Mouse (Mus musculus) heart, adult 2 months (tissue): Measurements from ENCODE around the gene Ankrd11. TPM values are rescaled to one million over a fixed set of nuclear protein-coding genes. Genes with fewer than 3 reads are reported as not detected.

ENCODE experiments used
- DNase-seq, 2 experiments: peaks; one replicate each; pipeline ENCODE4 v3.0.0; 2021
- H3K27ac ChIP-seq: fragments of 200-600 bp; 2 replicates; pipeline ENCODE4 v1.8.1; 2022
- H3K27me3 ChIP-seq: fragments of 200-500 bp; 2 replicates; pipeline ENCODE4 v1.6.1; 2012; ENCODE audit warnings: mild to moderate bottlenecking, low read length, inconsistent platforms, mixed read lengths; ENCODE audit not compliant: control insufficient read depth, insufficient read depth
- H3K36me3 ChIP-seq: fragments of 200-500 bp; 2 replicates; pipeline ENCODE4 v1.6.1; 2012; ENCODE audit warnings: low read length, inconsistent platforms; ENCODE audit not compliant: control insufficient read depth, insufficient read depth
- H3K4me1 ChIP-seq: fragments of 200-500 bp; 2 replicates; pipeline ENCODE4 v1.6.1; 2011; ENCODE audit warnings: low read length; ENCODE audit not compliant: control insufficient read depth, insufficient read depth
- H3K4me3 ChIP-seq: fragments of 200-600 bp; 2 replicates; pipeline ENCODE4 v1.8.1; 2022
- H3K79me2 ChIP-seq: fragments of 200-500 bp; replicated peaks from 2 replicates; pipeline ENCODE4 v1.6.1; 2012; ENCODE audit warnings: mild to moderate bottlenecking, inconsistent platforms, low read length, moderate library complexity, mixed read lengths; ENCODE audit not compliant: control insufficient read depth, insufficient read depth
- H3K9ac ChIP-seq: fragments of 200-500 bp; 2 replicates; pipeline ENCODE4 v1.6.1; 2012; ENCODE audit warnings: low read depth, mild to moderate bottlenecking, control low read depth, inconsistent platforms, low read length, mixed read lengths
- CTCF ChIP-seq: fragments of 200-600 bp; IDR thresholded peaks from 2 replicates; pipeline ENCODE4 v1.8.1; 2022; ENCODE audit warnings: antibody characterized with exemption, mild to moderate bottlenecking, moderate library complexity
- EP300 ChIP-seq: fragments of 200-500 bp; IDR thresholded peaks from 2 replicates; pipeline ENCODE4 v1.6.1; 2011; ENCODE audit warnings: low read depth, low read length, control low read depth; ENCODE audit not compliant: insufficient read depth
- POLR2A ChIP-seq: fragments of 200-500 bp; IDR thresholded peaks from 2 replicates; pipeline ENCODE4 v1.6.1; 2011; ENCODE audit warnings: mild to moderate bottlenecking, low read depth, low read length, control low read depth; ENCODE audit not compliant: insufficient read depth
- WGBS: fragments of 180-500 bp; shearing (Covaris S2); methylation state at CpG from one replicate; pipeline ENCODE4 v1.1.7; 2018; 5-methylcytosine and 5-hydroxymethylcytosine counted together
- intact Hi-C: fragments of 180-260 bp; cut with DNase I; formaldehyde crosslinking; loops from one replicate; pipeline ENCODE4 v1.15.1; 2025
- polyA plus RNA-seq: library from polyadenylated mRNA; depleted of rRNA; stranded (reverse); fragments of >200 nt; gene quantifications from 2 replicates; pipeline ENCODE4 v1.2.3, GENCODE M21; 2012
- total RNA-seq, 2 experiments: library from RNA; stranded (reverse); gene quantifications; 2 replicates each; pipeline ENCODE4 v1.2.3; 2021

Ankrd11 gene
- total and polyA plus RNA-seq, 3 experiments = 34.4 to 76.3 (median 68.0) TPM

GRCm38 (mm10) chr8:122871663-122872062, 170.4 kb downstream of the Ankrd11 start:
- DNase-seq = no peak

DNA sequence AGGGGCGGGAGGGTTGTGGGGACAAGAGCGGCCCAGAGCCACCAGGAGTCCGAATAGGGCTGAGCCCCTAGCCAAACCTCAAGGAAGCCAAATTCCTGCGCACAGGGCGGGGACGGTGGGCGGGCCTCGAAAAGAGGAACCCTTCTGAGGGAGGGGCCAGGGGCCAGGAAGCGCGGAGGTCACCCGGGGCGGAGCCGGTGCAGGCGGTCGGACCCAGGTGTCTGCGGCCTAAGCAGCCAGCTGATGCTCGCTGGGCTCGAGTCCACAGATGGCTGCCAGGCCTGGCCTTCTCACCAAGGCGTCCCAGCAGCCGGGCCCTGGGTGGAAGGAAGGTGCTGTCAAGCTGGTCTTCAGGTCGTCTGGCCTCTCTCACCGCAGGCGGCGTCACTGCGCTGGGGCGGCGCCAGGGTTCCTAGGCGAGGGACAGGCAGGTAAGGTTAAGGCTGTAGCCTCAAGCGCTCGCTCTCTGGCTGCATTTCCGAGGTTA, 171.7 kb downstream of the Ankrd11 start:
- H3K36me3 ChIP-seq = no peaks in the 10 kb centered on the region
- peak overlapping the region; percentile 38; the same call in 1 of the 2 replicates for H3K9ac ChIP-seq
- WGBS = 38% methylated on average over 31 of the region's 31 CpGs
- H3K27ac ChIP-seq = no peak overlapping the region
- H3K79me2 ChIP-seq = no peaks in the 10 kb centered on the region
- TF ChIP-seq CTCF (no peak), EP300 (no peak), POLR2A (no peak)
- intact Hi-C loops = no loop called here
- DNase-seq = peak; percentile 45 to 78
- no peaks in the 10 kb centered on the region for H3K4me1 ChIP-seq
- H3K4me3 ChIP-seq = no peak overlapping the region
- no peaks in the 10 kb centered on the region for H3K27me3 ChIP-seq

More at GRCm38 (mm10) chr8:122871663-122872062, 170.4 kb downstream of the Ankrd11 start:
- H3K27me3 ChIP-seq = no peaks in the 10 kb centered on the region
- H3K4me1 ChIP-seq = no peaks in the 10 kb centered on the region
- WGBS = 65% methylated on average over 9 of the region's 9 CpGs
- H3K79me2 ChIP-seq = no peaks in the 10 kb centered on the region
- intact Hi-C loops = no loop called here
- TF ChIP-seq CTCF (no peak), EP300 (no peak), POLR2A (no peak)
- no peak overlapping the region for H3K27ac ChIP-seq
- no peak overlapping the region for H3K9ac ChIP-seq
- no peaks in the 10 kb centered on the region for H3K36me3 ChIP-seq
- H3K4me3 ChIP-seq = no peak overlapping the region

GRCm38 (mm10) chr8:122867982-122868381, 174.1 kb downstream of the Ankrd11 start:
- 80% methylated on average over 6 of the region's 6 CpGs for WGBS
- Histone ChIP-seq H3K27ac (no peak overlapping the region), H3K9ac (no peak overlapping the region), H3K79me2 (no peaks in the 10 kb centered on the region), H3K27me3 (no peaks in the 10 kb centered on the region; the same call in 1 of the 2 replicates), H3K4me1 (no peaks in the 10 kb centered on the region), H3K4me3 (no peak overlapping the region), H3K36me3 (no peaks in the 10 kb centered on the region)
- intact Hi-C loops = no loop called here
- DNase-seq = no peak
- no peak for TF ChIP-seq CTCF
- TF ChIP-seq POLR2A = no peak
- TF ChIP-seq EP300 = no peak

GRCm38 (mm10) chr8:122866231-122866630, 175.8 kb downstream of the Ankrd11 start:
- intact Hi-C loops = no loop called here
- WGBS = 79% methylated on average over 8 of the region's 8 CpGs

GRCm38 (mm10) chr8:122865441-122865840, 176.6 kb downstream of the Ankrd11 start:
- Histone ChIP-seq H3K9ac (no peak overlapping the region), H3K27me3 (no peaks in the 10 kb centered on the region; the same call in 1 of the 2 replicates), H3K79me2 (no peaks in the 10 kb centered on the region), H3K27ac (no peak overlapping the region), H3K36me3 (no peaks in the 10 kb centered on the region), H3K4me3 (no peak overlapping the region), H3K4me1 (no peaks in the 10 kb centered on the region)
- TF ChIP-seq CTCF (peak; percentile 36), EP300 (no peak)
- WGBS = 57% methylated on average over 10 of the region's 10 CpGs
- no peak for DNase-seq
- intact Hi-C loops = no loop called here

More at GRCm38 (mm10) chr8:122866231-122866630, 175.8 kb downstream of the Ankrd11 start:
- Histone ChIP-seq H3K27me3 (no peaks in the 10 kb centered on the region; the same call in 1 of the 2 replicates), H3K27ac (no peak overlapping the region), H3K36me3 (no peaks in the 10 kb centered on the region), H3K9ac (no peak overlapping the region), H3K4me1 (no peaks in the 10 kb centered on the region), H3K79me2 (no peaks in the 10 kb centered on the region), H3K4me3 (no peak overlapping the region)
- no peak for DNase-seq
- TF ChIP-seq EP300 (no peak), POLR2A (no peak), CTCF (no peak)

DNA sequence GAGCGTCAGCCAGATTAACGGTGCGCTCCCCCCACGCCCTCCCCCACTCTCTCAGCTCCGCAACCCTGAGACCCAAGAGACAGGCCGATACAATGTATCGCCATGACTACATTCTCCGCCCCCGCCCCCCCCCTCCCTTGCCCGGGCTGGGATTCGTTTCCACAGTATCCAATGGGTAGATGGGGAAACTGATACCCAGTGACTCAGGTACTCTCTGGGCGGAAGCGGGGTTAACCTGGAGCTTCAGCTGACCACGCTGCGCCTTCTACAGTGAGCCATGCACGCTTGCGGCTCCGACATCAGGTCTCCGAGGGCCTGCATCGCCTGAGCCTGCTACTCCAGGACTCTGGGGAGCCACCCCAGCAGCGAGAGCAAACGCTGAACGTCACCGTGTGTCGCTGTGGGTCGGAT, 177.4 kb downstream of the Ankrd11 start:
- Histone ChIP-seq H3K4me3 (no peak overlapping the region), H3K9ac (no peak overlapping the region), H3K4me1 (no peaks in the 10 kb centered on the region), H3K79me2 (no peaks in the 10 kb centered on the region), H3K27me3 (no peaks in the 10 kb centered on the region; the same call in 1 of the 2 replicates), H3K36me3 (no peaks in the 10 kb centered on the region), H3K27ac (no peak overlapping the region)
- 56% methylated on average over 26 of the region's 26 CpGs for WGBS
- TF ChIP-seq CTCF = no peak
- TF ChIP-seq POLR2A = no peak
- TF ChIP-seq EP300 = no peak
- intact Hi-C loops = no loop called here
- no peak for DNase-seq
